Mouse (Mus musculus) heart, embryonic 16.5 days (tissue): ENCODE data around the gene Ankrd33b. TPM values are rescaled to one million over a fixed set of nuclear protein-coding genes. Genes with fewer than 3 reads are reported as not detected.

Source experiments
- ATAC-seq: fragments of 200-750 bp; cut with Nextera tagmentation; replicated peaks from 2 replicates; pipeline ENCODE4 v1.8.0; 2017; ENCODE audit warnings: moderate number of reproducible peaks; ENCODE audit not compliant: insufficient read depth, low FRiP score; ENCODE audit errors: extremely low read depth
- H3K27ac ChIP-seq: fragments of 300-500 bp; sonication (generic); 2 replicates; pipeline ENCODE4 v1.5.1; 2014; ENCODE audit warnings: mild to moderate bottlenecking, low read length, control low read depth, moderate library complexity
- H3K27me3 ChIP-seq: fragments of 300-500 bp; sonication (generic); 2 replicates; pipeline ENCODE4 v1.6.1; 2014; ENCODE audit warnings: low read length, mixed read lengths; ENCODE audit not compliant: control insufficient read depth, insufficient read depth
- H3K36me3 ChIP-seq: fragments of 300-500 bp; sonication (generic); 2 replicates; pipeline ENCODE4 v1.6.1; 2014; ENCODE audit not compliant: control insufficient read depth, insufficient read depth
- H3K4me1 ChIP-seq: fragments of 300-500 bp; sonication (generic); 2 replicates; pipeline ENCODE4 v1.6.1; 2014; ENCODE audit warnings: low read length, mixed read lengths; ENCODE audit not compliant: control insufficient read depth, insufficient read depth
- H3K4me2 ChIP-seq: fragments of 300-500 bp; sonication (generic); 2 replicates; pipeline ENCODE4 v1.6.1; 2014; ENCODE audit warnings: low read depth, mild to moderate bottlenecking, control low read depth, low read length
- H3K4me3 ChIP-seq: fragments of 300-500 bp; sonication (generic); 2 replicates; pipeline ENCODE4 v1.5.1; 2014; ENCODE audit warnings: mild to moderate bottlenecking, control low read depth, low read length
- H3K9ac ChIP-seq: fragments of 300-500 bp; sonication (generic); 2 replicates; pipeline ENCODE4 v1.6.1; 2014; ENCODE audit warnings: low read length, control low read depth
- H3K9me3 ChIP-seq: fragments of 300-500 bp; sonication (generic); replicated peaks from 2 replicates; pipeline ENCODE4 v1.6.1; 2016; ENCODE audit warnings: low read length; ENCODE audit not compliant: control insufficient read depth
- WGBS: fragments of 180-500 bp; shearing (Covaris S2); extraction: QIAGEN DNeasy Blood & Tissue Kit; methylation state at CpG from one replicate; pipeline ENCODE4 v1.1.7; 2014; 5-methylcytosine and 5-hydroxymethylcytosine counted together
- polyA plus RNA-seq: library from polyadenylated mRNA; unstranded; fragments of >200 nt; fragmentation: Nextera tagmentation; extraction: Ambion mirVana; gene quantifications from 2 replicates; pipeline ENCODE4 v1.2.1, GENCODE M21; 2015

The Ankrd33b gene
- polyA plus RNA-seq, 1 experiment from 2014 or later = 5.4 TPM

DNA sequence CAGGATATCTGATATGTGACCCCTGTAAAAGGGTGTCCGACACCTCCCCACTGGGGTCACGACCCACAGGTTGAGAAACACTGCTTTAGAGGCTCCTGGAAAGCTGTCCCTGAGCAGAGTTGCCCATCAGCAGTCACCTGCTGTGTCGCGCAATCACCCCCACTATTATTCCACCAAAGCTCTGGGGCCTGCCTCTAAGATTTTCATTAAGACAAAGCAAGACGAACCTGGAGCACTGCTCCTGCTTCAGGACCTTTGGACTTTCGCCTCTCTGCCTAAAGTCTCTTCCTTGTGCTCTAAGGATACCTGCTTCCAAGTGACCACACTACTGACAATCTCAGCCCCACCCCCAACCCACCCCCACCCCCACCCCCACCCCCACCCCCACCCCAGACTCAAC lies 3.1 kb downstream of the Ankrd33b start:
- WGBS = 75% methylated on average over 6 of the region's 6 CpGs
- no peaks in the 10 kb centered on the region for H3K36me3 ChIP-seq
- H3K9me3 ChIP-seq = no peaks in the 10 kb centered on the region
- no peak for ATAC-seq
- no peak overlapping the region for H3K4me2 ChIP-seq
- H3K9ac ChIP-seq = no peak overlapping the region
- H3K27me3 ChIP-seq = peaks cover 16% of the 10 kb centered on the region; the same call in 1 of the 2 replicates
- H3K4me1 ChIP-seq = peaks cover 4% of the 10 kb centered on the region; the same call in 1 of the 2 replicates
- H3K4me3 ChIP-seq = no peak overlapping the region
- H3K27ac ChIP-seq = no peak overlapping the region

DNA sequence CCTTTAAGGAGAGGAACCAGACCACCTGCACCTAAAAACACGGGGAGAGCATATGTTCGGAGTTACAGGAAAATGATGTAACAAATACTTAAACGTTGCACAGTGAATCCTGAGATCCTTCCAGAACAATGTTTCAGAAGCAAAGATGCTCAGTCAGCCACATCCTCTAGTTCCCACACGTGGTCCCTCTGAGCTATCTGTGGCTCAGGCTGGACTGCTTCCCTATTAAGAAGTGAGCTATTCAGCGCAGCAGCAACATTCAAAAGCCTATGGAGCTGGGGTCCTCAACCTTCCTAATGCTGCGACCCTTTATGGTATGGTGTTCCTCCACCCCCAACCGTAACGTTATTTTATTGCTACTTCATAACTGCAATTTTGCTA lies 3.6 kb downstream of the Ankrd33b start:
- peaks cover 13% of the 10 kb centered on the region; the same call in 1 of the 2 replicates for H3K27me3 ChIP-seq
- H3K36me3 ChIP-seq = no peaks in the 10 kb centered on the region
- H3K9me3 ChIP-seq = no peaks in the 10 kb centered on the region
- no peak overlapping the region for H3K9ac ChIP-seq
- H3K4me1 ChIP-seq = peaks cover under 1% of the 10 kb centered on the region; the same call in 1 of the 2 replicates
- WGBS = 78% methylated on average over 8 of the region's 8 CpGs
- no peak overlapping the region for H3K4me3 ChIP-seq
- H3K4me2 ChIP-seq = no peak overlapping the region
- no peak overlapping the region for H3K27ac ChIP-seq
- no peak for ATAC-seq

DNA sequence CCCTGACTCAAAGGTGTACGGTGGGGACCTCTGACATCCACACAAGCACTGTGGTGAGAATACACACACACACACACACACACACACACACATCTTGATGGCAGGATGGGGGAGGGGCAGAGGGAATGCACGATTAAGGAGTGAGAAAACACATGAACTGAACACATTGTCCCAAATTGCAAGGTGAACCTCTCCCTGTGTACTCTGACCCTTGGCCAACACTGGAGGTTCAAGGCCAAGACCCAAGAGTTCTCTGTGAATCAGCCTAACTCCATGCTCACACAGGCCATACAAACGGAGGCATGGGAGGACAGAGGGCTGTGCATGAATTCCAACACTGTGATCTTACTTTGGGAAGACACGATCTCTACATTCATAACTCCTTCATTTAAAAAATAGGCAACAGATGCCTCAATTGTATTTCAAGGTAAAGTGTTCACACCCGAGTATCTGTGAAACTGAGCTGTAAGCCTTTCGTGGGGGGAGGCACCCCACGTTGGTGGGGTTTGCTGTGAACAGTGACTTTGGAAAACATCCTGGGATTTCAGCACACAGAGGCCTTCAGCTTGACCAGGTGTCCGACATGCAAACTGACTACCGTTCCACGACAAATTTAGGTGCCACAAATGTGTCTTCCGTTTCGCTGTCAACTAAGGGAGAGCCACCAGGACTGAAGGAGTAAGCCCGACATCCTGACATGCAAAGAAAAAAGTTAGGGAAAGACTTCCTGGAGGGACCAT lies 4.1 kb downstream of the Ankrd33b start:
- Histone ChIP-seq H3K27me3 (peaks cover 9% of the 10 kb centered on the region; the same call in 1 of the 2 replicates), H3K27ac (no peak overlapping the region), H3K9ac (no peak overlapping the region), H3K4me3 (no peak overlapping the region), H3K4me1 (no peaks in the 10 kb centered on the region), H3K9me3 (no peaks in the 10 kb centered on the region), H3K4me2 (no peak overlapping the region), H3K36me3 (no peaks in the 10 kb centered on the region)
- ATAC-seq = no peak
- WGBS = 88% methylated on average over 13 of the region's 13 CpGs

DNA sequence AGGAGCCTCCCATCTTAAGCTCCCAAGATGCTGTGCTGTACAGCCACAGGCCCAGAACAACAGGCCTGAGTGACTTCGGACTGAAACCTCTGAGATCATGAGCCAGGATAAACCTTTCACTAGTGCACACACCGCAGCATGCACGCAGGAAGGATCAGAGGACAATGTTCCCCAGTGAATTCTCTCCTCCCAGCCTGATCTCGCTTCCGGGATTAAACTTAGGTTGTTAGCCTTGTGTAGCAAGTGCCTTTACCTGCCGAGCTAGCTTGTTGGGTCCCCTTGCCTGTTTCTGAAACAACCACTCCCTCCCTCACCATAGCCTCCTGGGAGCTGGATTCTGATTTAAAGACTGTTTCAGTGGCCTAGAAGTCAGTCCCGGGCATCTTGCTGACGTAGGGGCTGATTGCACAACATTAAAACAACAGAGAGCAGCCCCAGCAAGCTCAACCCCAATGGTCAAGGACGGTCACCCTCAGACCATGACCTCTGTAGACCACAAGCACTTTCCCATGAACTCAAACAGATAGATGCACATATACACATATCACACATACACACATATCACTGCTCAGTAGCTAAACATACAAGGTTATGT lies 6.2 kb downstream of the Ankrd33b start:
- WGBS = 86% methylated on average over 9 of the region's 9 CpGs
- 0 out of 2 replicates have a peak, but pooled peaks cover 5% of the 10 kb centered on the region for H3K27me3 ChIP-seq
- ATAC-seq = no peak
- no peaks in the 10 kb centered on the region for H3K36me3 ChIP-seq
- H3K27ac ChIP-seq = no peak overlapping the region
- H3K4me1 ChIP-seq = no peaks in the 10 kb centered on the region
- no peaks in the 10 kb centered on the region for H3K9me3 ChIP-seq
- no peak overlapping the region for H3K4me3 ChIP-seq
- no peak overlapping the region for H3K4me2 ChIP-seq
- H3K9ac ChIP-seq = no peak overlapping the region

DNA sequence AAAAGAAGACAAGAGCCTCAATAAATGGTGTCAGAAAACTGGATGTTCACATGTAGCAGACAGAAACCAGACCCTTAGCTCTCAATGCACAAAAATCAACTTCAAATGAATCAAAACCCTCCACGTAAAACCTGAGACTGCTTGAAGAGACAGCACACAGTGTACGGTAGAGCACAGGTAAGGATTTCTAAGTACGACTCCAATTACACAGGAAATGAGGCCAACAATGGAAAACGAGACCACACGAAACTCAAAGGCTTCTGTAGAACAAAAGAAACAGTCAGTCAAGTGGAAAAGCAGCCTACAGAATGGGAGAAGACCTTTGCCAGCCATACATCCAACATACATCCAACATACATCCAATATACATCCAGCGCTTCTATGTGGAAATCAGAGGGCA lies 6.9 kb downstream of the Ankrd33b start:
- Histone ChIP-seq H3K27me3 (0 out of 2 replicates have a peak, but pooled peaks cover 5% of the 10 kb centered on the region), H3K4me1 (no peaks in the 10 kb centered on the region), H3K9me3 (no peaks in the 10 kb centered on the region; the same call in 1 of the 2 replicates), H3K36me3 (no peaks in the 10 kb centered on the region), H3K4me3 (no peak overlapping the region), H3K4me2 (no peak overlapping the region), H3K9ac (no peak overlapping the region), H3K27ac (no peak overlapping the region)
- WGBS = 75% methylated on average over 6 of the region's 6 CpGs
- ATAC-seq = no peak

DNA sequence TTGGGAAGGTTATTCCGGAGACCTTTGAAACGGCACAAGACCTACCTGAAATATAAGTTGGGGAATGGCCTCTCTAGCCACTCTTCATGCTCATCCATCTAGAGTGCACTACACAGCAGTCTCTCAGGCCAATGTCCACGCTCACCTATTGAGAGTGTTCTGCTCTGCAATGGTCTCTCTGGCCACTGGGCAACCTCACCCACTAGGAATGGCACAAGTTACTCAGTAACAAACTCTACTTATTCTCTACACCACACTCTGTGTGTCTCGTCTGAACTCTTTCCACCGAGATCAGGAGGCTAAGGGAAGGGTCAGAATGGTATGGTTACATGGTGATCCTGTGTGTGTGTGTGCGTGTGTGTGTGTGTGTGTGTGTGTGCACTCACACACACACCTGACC lies 7.7 kb downstream of the Ankrd33b start:
- 88% methylated on average over 6 of the region's 6 CpGs for WGBS
- Histone ChIP-seq H3K27me3 (0 out of 2 replicates have a peak, but pooled peaks cover 5% of the 10 kb centered on the region), H3K4me2 (no peak overlapping the region), H3K27ac (no peak overlapping the region), H3K4me3 (no peak overlapping the region), H3K36me3 (no peaks in the 10 kb centered on the region), H3K9me3 (no peaks in the 10 kb centered on the region; the same call in 1 of the 2 replicates), H3K9ac (no peak overlapping the region), H3K4me1 (no peaks in the 10 kb centered on the region)
- no peak for ATAC-seq

DNA sequence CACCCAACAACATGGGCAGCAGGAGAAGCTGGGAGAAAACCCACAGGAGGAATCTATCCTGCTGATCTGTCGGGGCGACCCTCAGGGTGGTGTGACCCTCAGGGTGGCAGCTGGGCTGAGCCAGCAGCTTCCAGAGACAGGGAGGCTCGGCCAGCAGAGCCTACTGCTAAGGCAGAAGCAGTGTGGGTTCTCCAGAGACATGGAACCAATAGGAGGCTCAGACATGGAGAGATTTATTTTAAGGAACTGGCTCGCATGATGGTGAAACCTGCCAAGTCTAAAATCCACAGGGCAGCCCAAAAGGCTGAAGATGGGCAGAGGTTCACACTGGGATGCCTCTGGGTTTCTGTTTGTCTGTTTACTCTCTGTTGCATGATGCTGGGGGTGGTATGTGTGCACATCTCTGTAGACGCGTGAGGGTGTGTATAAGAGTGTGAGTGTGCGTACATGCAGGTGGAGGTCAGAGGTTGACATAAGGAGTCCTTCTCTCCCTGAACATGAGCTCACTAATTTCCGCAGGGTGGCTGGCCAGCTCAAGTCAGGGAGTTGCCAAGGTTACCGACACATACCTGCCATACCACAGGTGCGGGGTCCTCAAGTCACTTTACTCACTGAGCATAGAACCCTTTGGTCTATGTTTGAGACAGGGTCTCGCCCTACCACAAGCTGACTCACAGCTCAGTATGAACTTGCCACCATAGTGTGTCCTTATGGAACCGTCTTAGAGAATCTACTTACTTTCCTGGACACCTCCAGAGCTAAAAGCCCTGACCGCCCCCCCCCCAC lies 14.8 kb downstream of the Ankrd33b start:
- Histone ChIP-seq H3K4me3 (no peak overlapping the region), H3K36me3 (no peaks in the 10 kb centered on the region), H3K4me1 (peaks cover 7% of the 10 kb centered on the region), H3K27ac (peak overlapping the region; percentile 12; the same call in 1 of the 2 replicates), H3K9ac (no peak overlapping the region), H3K27me3 (no peaks in the 10 kb centered on the region), H3K4me2 (no peak overlapping the region), H3K9me3 (no peaks in the 10 kb centered on the region; the same call in 1 of the 2 replicates)
- peak; percentile 66 for ATAC-seq
- whole genome bisulfite sequencing = 75% methylated on average over 13 of the region's 13 CpGs

DNA sequence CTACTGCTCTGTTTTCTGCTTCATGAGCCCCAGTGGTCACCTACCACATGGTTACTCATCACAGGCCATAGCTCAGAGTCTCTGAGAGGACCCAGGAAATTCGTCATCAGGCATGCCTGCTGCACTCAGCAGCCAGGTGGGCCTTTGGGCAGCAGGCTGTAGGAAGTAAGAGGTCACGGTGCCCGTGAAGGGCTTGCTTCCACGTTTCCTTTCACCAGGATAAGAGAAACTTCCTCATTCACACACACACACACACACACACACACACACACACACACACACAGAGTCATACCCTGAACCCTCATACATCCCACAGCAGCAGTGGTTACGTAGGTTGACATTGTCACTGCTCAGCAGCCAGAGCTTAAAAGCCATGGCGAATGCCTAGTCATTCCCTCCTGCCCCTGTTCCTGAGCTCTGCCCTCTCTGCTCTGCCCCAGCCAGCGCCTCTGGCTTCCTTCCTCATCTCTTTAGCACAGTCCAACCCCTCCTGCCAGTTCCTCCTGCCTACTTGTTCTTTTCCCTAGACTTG lies 17.6 kb downstream of the Ankrd33b start:
- Histone ChIP-seq H3K27ac (no peak overlapping the region), H3K9me3 (no peaks in the 10 kb centered on the region), H3K9ac (no peak overlapping the region), H3K4me2 (no peak overlapping the region), H3K4me1 (peaks cover 12% of the 10 kb centered on the region), H3K36me3 (no peaks in the 10 kb centered on the region), H3K27me3 (no peaks in the 10 kb centered on the region), H3K4me3 (no peak overlapping the region)
- no peak for ATAC-seq
- WGBS = 68% methylated on average over 7 of the region's 7 CpGs
